Mouse (Mus musculus) embryo, embryonic 9.5 days (tissue): Measurements from ENCODE around the gene Npat.

Experiments used
- DNase-seq: peaks from one replicate; pipeline ENCODE4 v3.0.0-alpha.2; 2017; ENCODE audit errors: extremely low spot score

Gene Npat

GRCm38 (mm10) chr9:53536558-53537320, at the start of gene Npat, which contains the start of gene Atm:
TSS of gene Npat (plus strand) at chr9:53537047.
TSS of gene Atm (minus strand) at chr9:53536740.
- peak; percentile 99 for DNase-seq

- no peak for DNase-seq
Observed at GRCm38 (mm10) chr9:53508053-53508452, 28.8 kb upstream of the Npat start.

GRCm38 (mm10) chr9:53514091-53514490, 22.8 kb upstream of the Npat start:
- DNase-seq = no peak

GRCm38 (mm10) chr9:53517373-53518009, 19.4 kb upstream of the Npat start:
- no peak for DNase-seq

GRCm38 (mm10) chr9:53535416-53536320, 1.2 kb upstream of the Npat start:
- peak; percentile 20 for DNase-seq

- no peak for DNase-seq
Observed at GRCm38 (mm10) chr9:53537336-53537965, 604 bp downstream of the Npat start.

- no peak for DNase-seq
Observed at GRCm38 (mm10) chr9:53570662-53571061, 33.8 kb downstream of the Npat start.

GRCm38 (mm10) chr9:53572516-53573307, 35.9 kb downstream of the Npat start:
- DNase-seq = no peak

- no peak for DNase-seq
Observed at GRCm38 (mm10) chr9:53575721-53576120, 38.9 kb downstream of the Npat start.

GRCm38 (mm10) chr9:53581870-53582269, 45.0 kb downstream of the Npat start:
- no peak for DNase-seq

- peak; percentile 58 for DNase-seq
Observed at GRCm38 (mm10) chr9:53594764-53595163, 57.9 kb downstream of the Npat start.

GRCm38 (mm10) chr9:53596971-53597600, 60.2 kb downstream of the Npat start:
- no peak for DNase-seq

- DNase-seq = no peak
Observed at GRCm38 (mm10) chr9:53598631-53599030, 61.8 kb downstream of the Npat start.

GRCm38 (mm10) chr9:53601541-53601940, 64.7 kb downstream of the Npat start:
- DNase-seq = no peak

- DNase-seq = no peak
Observed at GRCm38 (mm10) chr9:53603384-53603783, 66.5 kb downstream of the Npat start.

GRCm38 (mm10) chr9:53603849-53604248, 67.0 kb downstream of the Npat start:
- no peak for DNase-seq

GRCm38 (mm10) chr9:53604954-53605353, 68.1 kb downstream of the Npat start:
- DNase-seq = no peak

GRCm38 (mm10) chr9:53607192-53607591, 70.3 kb downstream of the Npat start:
- DNase-seq = no peak

GRCm38 (mm10) chr9:53607816-53608215, 71.0 kb downstream of the Npat start:
- DNase-seq = no peak

GRCm38 (mm10) chr9:53609306-53609967, 72.6 kb downstream of the Npat start:
- DNase-seq = no peak
